Mouse (Mus musculus) cerebellum, postnatal 25 days (tissue): ENCODE measurements around the gene Abca4.

Experiments used
- DNase-seq, 2 experiments: peaks; one replicate each; pipeline ENCODE4 v3.0.0; 2021; ENCODE audit warnings: mixed read lengths in 2 of 2

Abca4 gene

DNA sequence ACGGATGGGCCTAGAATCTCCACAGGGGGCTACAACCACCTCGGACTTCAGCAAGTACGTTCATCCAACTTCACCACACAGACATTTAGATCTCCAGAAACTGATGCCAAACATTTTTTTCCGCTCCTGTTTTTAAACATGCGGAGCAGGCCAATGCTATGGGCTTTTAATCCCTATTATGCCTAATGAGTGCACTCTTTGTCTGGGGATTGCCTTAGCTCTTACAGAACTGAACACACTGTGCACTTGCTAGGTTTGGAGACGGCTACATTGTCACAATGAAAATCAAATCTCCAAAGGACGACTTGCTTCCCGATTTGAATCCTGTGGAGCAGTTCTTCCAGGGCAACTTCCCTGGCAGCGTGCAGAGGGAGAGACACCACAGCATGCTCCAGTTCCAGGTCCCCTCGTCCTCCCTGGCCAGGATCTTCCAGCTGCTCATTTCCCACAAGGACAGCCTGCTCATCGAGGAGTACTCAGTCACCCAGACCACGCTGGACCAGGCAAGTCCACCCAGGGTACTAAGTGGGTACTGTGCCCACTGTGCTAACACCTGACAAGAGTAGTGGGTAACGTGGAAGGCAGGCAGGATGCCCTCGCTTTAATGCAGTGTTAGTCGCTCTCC, 129.4 kb downstream of the Abca4 start:
- DNase-seq, result peak in 1 of 2 experiments; percentile 19

DNA sequence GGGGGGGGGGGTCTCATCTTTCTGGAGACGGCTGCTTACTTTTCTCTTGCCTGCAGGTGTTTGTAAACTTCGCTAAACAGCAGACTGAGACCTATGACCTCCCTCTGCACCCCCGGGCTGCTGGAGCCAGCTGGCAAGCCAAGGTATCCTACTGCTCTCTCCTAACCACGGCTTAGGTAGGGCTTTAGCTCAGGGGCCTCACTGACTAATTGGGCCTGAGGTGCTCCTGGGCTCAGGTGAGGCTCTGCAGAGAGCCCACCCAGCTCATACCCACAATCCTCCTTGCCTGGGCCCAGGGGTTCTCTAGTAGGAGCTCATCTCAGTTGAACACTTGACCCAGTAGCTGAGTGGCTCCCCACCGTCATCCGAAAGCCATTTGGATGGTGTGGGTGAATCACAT, 131.8 kb downstream of the Abca4 start:
- peak; percentile 31 for DNase-seq

- peak; percentile 94 to 97 for DNase-seq
Observed at GRCm38 (mm10) chr3:122176706-122177390, 132.6 kb downstream of the Abca4 start.

- no peak for DNase-seq
Observed at GRCm38 (mm10) chr3:122184109-122184508, 139.9 kb downstream of the Abca4 start.

GRCm38 (mm10) chr3:122186975-122187374, 142.7 kb downstream of the Abca4 start:
- no peak for DNase-seq

- DNase-seq, result no peak
Observed at GRCm38 (mm10) chr3:122196621-122197298, 152.5 kb downstream of the Abca4 start.

GRCm38 (mm10) chr3:122198532-122198931, 154.3 kb downstream of the Abca4 start:
- DNase-seq, result no peak

GRCm38 (mm10) chr3:122198966-122199381, 154.7 kb downstream of the Abca4 start:
- DNase-seq, result peak in 1 of 2 experiments; percentile 37

DNA sequence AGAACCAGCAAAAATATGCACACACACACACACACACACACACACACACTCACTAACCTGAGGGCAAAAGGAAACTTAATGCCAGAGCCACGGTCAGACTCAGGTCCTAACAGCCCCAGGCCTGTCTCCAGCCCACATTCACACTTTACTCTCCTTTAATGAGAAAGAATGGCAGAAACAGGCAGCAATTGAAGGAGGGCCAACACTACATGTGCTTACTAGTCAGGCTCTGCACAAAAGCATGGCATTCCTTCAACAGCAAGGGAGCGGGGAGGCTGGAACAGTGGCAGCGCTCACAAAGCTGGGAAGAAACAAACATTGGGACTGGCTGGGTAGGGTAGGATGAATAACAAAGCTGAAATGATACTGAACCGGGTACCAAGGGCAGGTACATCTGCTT, 155.4 kb downstream of the Abca4 start:
- DNase-seq, result no peak

GRCm38 (mm10) chr3:122200017-122200416, 155.8 kb downstream of the Abca4 start:
- no peak for DNase-seq

DNA sequence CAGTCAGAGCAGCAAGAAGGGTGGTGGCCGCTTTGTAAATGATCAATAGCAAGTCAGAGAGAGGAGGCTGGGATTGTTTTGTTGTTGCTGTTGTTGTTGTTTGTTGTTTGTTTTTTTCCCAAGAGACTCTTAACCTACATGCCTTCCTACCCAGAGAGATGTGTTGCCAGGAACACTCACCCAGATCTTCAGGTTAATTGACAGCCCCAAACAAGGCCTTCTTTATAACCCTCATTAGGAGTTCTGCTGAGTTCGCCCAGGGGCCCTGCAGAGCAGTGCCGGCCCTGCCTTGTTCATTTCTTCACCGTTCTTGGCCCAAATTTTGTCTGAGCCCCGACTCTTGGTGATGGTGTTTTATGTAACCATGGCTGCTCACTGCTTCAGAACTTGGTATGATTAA, 156.2 kb downstream of the Abca4 start:
- no peak for DNase-seq

GRCm38 (mm10) chr3:122202307-122202732, 158.1 kb downstream of the Abca4 start:
- DNase-seq, result no peak

DNA sequence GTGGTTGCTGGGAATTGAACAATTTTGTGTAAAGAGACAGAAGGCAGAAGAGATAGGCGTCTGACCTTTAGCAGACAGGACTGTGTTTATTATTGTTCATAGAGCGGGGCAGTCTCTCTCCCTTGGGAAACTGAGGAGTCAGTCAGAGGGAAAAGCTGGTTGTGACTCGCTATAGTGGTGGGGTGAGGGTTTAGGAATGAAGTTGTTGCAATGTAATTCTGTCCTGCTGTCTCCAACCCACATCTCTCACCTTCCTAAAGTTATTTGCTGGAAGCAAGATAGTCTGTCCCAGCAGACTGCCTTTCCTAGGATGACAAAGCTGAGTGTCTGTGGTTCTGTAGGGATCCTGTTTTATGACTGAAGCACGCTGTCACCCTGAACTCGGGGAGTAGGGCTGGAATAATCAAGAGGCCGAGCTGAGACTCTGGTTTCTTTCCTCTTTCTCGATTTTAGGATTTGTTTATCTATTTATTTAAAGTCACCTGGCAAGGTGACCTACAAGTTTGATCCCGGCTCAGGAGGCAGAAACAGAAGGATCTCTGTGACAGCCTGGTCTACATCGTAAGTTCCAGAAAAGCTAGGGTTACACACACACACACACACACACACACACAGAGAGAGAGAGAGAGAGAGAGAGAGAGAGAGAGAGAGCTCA, 159.6 kb downstream of the Abca4 start:
- no peak for DNase-seq

DNA sequence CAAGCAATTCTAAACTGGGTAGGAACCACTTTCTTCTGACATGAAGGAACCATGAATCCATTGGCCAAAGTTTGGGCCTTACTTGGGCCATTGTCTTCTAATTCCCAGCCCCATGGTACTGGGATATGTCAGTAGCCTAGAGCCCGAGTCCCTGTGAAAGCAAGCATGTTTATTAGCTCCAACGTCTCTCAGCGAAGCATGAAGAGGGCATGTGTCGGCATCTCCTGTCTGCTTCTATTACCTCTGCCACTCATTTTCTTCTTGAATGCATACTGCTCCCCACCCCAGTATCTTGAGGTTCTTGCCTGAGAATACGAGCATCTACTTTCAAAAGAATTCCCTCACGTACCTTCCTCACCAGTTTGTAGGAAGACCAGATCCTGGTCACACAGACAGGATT, 161.5 kb downstream of the Abca4 start:
- DNase-seq, result peak in 1 of 2 experiments; percentile 35

DNA sequence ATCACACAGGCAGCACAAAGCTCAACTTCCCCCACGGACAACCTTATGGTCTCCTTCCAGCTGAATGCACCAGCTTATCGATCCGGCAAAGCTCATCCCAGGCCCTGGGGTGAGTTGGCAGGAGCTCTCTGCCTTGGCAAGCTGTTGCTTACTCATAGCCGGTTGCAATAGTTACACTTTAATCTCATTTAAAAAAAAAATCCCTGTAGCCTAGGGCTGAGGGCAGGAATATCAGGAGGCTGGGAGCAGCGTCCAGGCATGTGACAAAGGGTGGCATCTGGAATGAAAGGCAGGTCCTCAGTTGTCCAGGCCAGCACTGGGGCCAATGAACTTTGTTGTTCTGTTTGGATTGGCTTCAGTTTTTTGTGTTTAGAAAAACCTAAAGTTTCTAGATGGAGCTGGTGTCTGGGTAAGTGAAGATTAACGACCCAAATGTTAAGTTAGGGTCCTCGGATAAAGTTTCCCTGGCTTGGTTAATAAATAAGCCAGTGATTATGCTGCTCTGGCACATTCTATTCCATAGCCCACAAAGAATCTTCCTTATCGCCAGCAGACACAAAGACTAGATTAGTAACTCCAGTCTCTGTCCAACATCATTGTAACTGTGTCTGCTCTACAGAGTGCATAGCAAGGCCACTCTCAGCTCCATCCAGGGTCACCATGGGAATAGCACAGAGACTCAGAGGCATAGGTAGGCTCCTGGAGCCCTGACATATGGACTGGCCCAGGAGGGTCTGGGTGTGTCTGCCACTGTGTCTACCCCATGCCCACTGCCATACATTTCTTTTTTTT, 162.2 kb downstream of the Abca4 start:
- peak; percentile 94 to 96 for DNase-seq

- peak; percentile 79 to 86 for DNase-seq
Observed at GRCm38 (mm10) chr3:122207766-122208165, 163.5 kb downstream of the Abca4 start.

DNA sequence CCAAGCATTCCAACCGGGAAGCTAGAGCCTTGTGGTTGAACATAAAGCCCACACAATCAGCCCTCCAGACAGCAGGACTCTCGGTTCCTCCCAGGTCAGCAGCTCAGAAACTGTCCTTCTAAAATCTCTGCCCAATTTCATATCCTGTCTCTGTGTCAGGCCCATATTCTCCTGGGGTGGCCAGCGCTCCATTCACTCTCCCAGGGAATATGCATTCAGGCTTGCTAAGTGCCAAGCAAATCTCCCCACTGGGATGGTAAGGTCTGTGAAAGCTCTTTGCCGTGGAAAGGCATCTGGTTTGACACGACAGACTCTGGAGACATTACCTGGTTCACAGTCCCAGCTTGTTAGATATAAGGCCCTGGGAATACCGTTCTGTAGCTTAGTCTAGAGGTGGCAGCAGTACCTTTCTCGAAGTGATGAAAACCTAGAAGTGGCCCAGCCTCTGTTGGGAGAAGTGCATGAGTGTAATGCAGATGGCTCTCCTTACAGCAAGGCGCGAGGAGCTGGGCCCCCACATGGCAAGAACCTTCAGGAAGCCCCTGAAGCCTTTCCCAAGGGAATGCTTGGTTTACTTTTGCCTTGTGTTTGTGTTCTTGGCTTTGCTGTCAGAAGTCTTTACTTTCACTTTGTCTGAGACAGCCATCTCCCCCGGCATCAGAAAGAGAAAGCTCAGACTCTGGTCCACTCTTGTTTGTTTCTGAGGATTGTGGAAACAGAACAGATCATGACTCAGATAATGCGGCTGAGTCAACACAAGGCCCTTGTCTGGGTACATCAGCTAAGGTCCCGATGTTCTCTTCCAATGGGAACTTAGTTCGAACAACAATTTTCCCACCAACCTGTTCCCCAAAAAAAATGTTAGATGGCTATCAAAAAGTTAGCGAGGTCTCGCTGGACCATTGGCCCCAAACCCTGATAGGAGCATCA, 164.3 kb downstream of the Abca4 start:
- peak; percentile 44 to 58 for DNase-seq

- DNase-seq, result no peak
Observed at GRCm38 (mm10) chr3:122209511-122209910, 165.3 kb downstream of the Abca4 start.

- no peak for DNase-seq
Observed at GRCm38 (mm10) chr3:122210434-122210833, 166.2 kb downstream of the Abca4 start.

- no peak for DNase-seq
Observed at GRCm38 (mm10) chr3:122210846-122211245, 166.6 kb downstream of the Abca4 start.

DNA sequence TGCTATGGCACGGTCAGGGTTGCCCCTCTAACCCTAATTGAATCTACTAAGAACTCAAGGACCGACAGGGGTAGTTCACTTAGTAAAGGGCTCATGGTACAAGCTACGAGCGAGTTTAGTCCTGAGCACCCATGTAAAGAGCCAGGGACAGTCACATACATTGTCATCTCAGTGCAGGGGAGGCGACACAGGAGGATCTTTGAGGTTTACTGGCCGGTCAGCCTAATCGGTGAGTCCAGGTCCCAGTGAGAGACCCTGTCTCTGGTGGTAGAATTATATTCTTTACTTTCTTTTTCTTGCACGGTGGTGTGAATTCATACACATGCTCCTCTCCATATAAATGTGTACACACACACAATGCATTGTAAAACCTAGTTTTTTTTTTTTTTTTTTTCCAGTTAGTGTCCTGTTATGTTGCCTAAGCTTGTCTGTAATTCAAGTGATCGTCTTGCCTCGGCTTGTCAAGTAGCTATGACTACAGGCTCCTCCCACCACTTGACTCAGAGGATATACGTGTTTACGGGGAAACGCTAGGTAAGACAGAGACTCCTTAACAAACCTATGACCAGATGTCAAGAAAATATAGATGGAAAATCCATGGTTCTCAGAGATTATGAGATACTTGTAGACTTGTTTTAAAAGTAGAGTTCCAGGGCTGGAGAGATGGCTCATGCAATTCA, 167.3 kb downstream of the Abca4 start:
- DNase-seq, result no peak
